Mouse (Mus musculus): ENCODE data around the gene Cadm4. TPM values are rescaled to one million over a fixed set of nuclear protein-coding genes. Genes with fewer than 3 reads are reported as not detected.
A peak's percentile ranks its signal among the peaks of the same experiment; 100 is the strongest.
"Not testable (repeated sequence)": the region's sequence is repeated elsewhere in the genome, so short reads cannot be mapped to it uniquely, and the experiment has no call there.

Gene Cadm4
- polyA plus RNA-seq, 1 experiment from 2014 or later: 8.0 TPM

DNA sequence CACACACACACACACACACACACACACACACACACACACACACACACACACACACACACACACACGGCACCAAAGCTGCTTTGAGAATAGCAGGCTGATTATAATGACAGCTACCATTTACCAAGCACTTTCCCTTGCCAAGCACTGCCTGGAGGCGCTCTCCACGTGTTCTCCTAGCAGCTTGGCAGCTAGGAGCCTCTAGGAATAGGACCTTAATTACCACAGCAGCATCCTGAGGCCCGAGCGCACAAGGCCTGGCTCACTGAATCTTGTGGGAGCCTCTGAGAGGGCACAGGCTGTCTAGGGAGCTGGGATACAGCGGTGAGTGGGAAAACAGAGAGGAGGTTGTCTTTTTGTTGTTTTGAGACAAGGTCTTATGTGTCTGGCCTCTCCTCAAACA, 35.8 kb downstream of the Cadm4 start:
- Histone ChIP-seq H3K27ac (replicated peaks) (no peak overlapping the region), H3K27me3 (no peaks in the 10 kb centered on the region), H3K9ac (no peak overlapping the region), H3K4me1 (0 out of 2 replicates have a peak, but pooled peaks cover 7% of the 10 kb centered on the region), H3K4me3 (replicated peaks) (no peak overlapping the region), H3K36me3 (peaks cover 18% of the 10 kb centered on the region), H3K4me2 (replicated peaks) (no peak overlapping the region), H3K9me3 (replicated peaks) (no peaks in the 10 kb centered on the region)
- ATAC-seq (ENCODE audit: insufficient number of reproducible peaks, low FRiP score, low TSS enrichment, low read depth): no peak
- WGBS: 32% methylated on average over 6 of the region's 6 CpGs

DNA sequence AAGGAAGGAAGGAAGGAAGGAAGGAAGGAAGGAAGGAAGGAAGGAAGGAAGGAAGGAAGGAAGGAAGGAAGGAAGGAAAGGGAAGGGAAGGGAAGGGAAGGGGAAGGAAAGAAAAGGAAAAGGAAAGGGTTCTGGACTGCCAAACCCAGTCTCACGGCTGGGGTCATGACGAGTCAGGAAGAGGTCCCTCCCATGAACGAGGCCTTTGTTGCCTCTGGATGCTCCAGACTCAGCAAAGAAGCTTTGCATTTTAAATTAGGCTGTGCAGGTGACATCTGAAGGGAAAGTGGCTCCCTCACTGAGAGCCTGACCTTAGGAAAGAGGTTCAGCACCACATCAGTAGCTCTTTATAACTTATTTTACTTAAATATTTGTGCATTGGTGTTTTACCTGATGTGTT, 37.3 kb downstream of the Cadm4 start:
- Histone ChIP-seq H3K36me3 (peaks cover 14% of the 10 kb centered on the region), H3K27me3 (no peaks in the 10 kb centered on the region), H3K4me3 (replicated peaks) (no peak overlapping the region), H3K27ac (replicated peaks) (no peak overlapping the region), H3K9ac (no peak overlapping the region), H3K4me2 (replicated peaks) (no peak overlapping the region), H3K9me3 (replicated peaks) (no peaks in the 10 kb centered on the region), H3K4me1 (0 out of 2 replicates have a peak, but pooled peaks cover 7% of the 10 kb centered on the region)
- ATAC-seq (ENCODE audit: insufficient number of reproducible peaks, low FRiP score, low TSS enrichment, low read depth): no peak
- 32% methylated on average over 3 of the region's 3 CpGs for WGBS

DNA sequence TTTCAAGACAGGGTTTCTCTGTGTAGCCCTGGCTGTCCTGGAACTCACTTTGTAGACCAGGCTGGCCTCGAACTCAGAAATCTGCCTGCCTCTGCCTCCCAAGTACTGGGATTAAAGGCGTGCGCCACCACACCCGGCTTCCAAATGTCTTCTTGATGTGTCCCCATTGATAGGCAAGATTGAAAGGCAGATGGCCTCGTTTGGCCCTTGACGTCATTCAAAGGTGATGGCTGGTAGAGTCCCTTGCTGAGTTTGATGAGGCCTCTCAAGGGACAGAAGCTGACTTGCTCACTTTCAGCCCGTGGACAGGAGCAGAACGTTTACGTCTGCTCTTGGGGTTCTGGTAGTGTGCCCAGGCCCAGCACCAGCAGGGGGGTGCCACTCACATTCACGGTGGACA, 38.2 kb downstream of the Cadm4 start:
- not testable (repeated sequence) for H3K27ac ChIP-seq (replicated peaks); H3K4me1 ChIP-seq; H3K9ac ChIP-seq; H3K4me2 ChIP-seq (replicated peaks); H3K27me3 ChIP-seq; H3K4me3 ChIP-seq (replicated peaks); H3K9me3 ChIP-seq (replicated peaks); ATAC-seq (ENCODE audit: insufficient number of reproducible peaks, low FRiP score, low TSS enrichment, low read depth)
- H3K36me3 ChIP-seq: peaks cover 14% of the 10 kb centered on the region
- 87% methylated on average over 10 of the region's 10 CpGs for WGBS

DNA sequence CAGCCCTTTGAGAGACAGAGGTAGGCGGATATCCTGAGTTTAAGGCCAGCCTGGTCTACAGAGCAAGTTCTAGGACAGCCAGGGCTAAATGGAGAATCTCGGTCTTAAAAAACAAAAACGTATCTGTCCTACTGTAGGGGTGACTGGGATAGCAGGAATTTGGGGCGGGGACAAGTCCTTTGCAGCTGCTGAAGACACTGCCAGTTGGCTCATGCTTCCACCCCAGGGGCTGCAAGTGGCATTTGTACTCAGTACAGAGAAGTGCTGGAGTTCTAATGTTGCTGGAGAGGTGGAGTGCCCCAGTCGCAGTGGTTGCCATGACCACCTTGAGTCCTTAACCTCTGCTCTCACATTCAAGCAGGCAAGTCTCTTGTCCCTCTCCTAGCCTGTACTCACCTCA, 41.0 kb downstream of the Cadm4 start:
- H3K9ac ChIP-seq: no peak overlapping the region
- no peak overlapping the region for H3K27ac ChIP-seq (replicated peaks)
- no peaks in the 10 kb centered on the region for H3K9me3 ChIP-seq (replicated peaks)
- peaks cover 17% of the 10 kb centered on the region for H3K4me1 ChIP-seq
- no peak overlapping the region for H3K4me3 ChIP-seq (replicated peaks)
- H3K36me3 ChIP-seq: no peaks in the 10 kb centered on the region
- WGBS: 50% methylated on average over 5 of the region's 5 CpGs
- ATAC-seq (ENCODE audit: insufficient number of reproducible peaks, low FRiP score, low TSS enrichment, low read depth): peak; percentile 46
- H3K27me3 ChIP-seq: no peaks in the 10 kb centered on the region
- no peak overlapping the region for H3K4me2 ChIP-seq (replicated peaks)

DNA sequence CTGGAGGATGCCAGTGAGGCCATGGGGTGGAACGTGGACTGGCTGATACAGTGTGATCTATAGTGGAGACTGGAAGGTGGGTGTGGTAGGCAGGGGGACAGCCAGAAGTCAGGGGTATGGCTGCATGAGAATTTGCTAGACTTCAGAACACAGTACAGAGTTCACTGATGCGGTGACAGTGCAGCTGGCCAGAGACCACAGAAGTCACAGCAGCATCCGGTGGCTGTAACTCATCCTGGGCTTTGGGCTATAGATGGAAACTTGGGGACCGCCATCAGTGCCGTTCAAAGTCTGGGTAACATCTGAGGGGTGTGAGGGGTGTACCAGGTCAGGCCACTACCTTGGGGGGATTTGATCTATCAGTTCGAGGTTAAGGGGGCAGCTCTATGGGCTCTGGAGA, 41.9 kb downstream of the Cadm4 start:
- Histone ChIP-seq H3K27me3 (no peaks in the 10 kb centered on the region), H3K4me3 (replicated peaks) (no peak overlapping the region), H3K27ac (replicated peaks) (no peak overlapping the region), H3K9ac (no peak overlapping the region), H3K4me2 (replicated peaks) (no peak overlapping the region), H3K9me3 (replicated peaks) (no peaks in the 10 kb centered on the region), H3K36me3 (no peaks in the 10 kb centered on the region), H3K4me1 (peaks cover 17% of the 10 kb centered on the region)
- 83% methylated on average over 6 of the region's 6 CpGs for WGBS
- ATAC-seq (ENCODE audit: insufficient number of reproducible peaks, low FRiP score, low TSS enrichment, low read depth): no peak

DNA sequence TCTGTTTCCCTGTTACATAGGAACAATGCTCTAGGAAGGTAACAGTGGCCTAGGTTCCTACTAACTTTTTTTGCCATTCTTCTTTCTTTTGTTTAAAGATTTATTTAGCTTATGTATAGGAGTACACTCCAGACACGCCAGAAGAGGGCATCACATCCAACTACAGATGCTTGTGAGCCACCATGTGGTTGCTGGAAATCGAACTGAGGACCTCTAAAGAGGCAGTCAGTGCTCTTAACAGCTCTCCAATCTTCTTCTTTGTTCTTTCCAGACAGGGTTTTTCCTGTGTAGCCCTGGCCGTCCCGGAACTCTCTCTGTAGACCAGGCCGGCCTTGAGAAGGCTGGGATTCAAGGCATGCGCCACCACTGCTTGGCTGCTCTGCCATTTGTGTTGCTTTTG, 43.2 kb downstream of the Cadm4 start:
- no peak overlapping the region for H3K4me3 ChIP-seq (replicated peaks)
- no peak overlapping the region for H3K27ac ChIP-seq (replicated peaks)
- H3K9ac ChIP-seq: no peak overlapping the region
- peaks cover 28% of the 10 kb centered on the region for H3K4me1 ChIP-seq
- 82% methylated on average over 6 of the region's 6 CpGs for WGBS
- ATAC-seq (ENCODE audit: insufficient number of reproducible peaks, low FRiP score, low TSS enrichment, low read depth): no peak
- no peaks in the 10 kb centered on the region for H3K9me3 ChIP-seq (replicated peaks)
- H3K4me2 ChIP-seq (replicated peaks): no peak overlapping the region
- no peaks in the 10 kb centered on the region for H3K27me3 ChIP-seq
- no peaks in the 10 kb centered on the region for H3K36me3 ChIP-seq

DNA sequence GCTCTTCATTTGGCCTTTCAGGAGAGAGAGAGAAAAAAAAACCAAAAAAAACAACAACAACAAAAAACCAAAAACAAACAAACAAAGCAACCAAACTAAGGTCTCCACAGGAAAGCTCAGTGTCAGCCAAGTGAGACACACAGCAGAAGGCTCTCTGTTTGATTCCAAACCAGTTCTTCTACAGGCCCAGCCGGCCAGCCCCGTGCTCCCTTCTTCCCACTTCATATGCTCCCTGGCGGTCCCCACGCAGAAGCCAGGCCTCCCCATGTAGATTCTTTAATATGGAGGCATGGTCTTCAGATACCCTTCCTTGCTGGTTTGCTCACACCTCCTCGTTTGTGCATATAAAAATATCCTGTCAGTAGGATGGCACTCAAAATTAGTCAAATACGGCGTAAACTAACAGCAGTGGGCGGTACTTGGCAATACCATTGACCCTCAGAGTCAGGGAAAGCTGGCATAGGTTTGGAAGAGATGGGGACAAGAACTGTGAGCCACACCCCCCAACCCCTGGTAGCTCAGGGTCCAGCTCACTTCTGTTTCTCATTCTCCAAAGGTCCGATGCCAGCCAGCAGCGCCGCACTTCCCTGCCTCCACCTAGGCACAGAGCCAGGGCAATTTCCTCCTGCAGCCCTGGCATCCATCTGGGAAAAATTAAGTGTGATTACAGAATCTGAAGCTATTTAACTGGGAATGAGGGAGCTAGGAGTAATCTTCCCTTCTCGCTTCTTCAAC, 44.0 kb downstream of the Cadm4 start:
- Histone ChIP-seq H3K9me3 (replicated peaks) (no peaks in the 10 kb centered on the region), H3K9ac (no peak overlapping the region), H3K4me3 (replicated peaks) (no peak overlapping the region), H3K4me1 (peaks cover 28% of the 10 kb centered on the region), H3K27me3 (no peaks in the 10 kb centered on the region), H3K27ac (replicated peaks) (peak overlapping the region; percentile 66), H3K4me2 (replicated peaks) (0 out of 2 replicates have a peak overlapping the region, but pooled peaks have one; percentile 2), H3K36me3 (no peaks in the 10 kb centered on the region)
- ATAC-seq (ENCODE audit: insufficient number of reproducible peaks, low FRiP score, low TSS enrichment, low read depth): no peak
- 61% methylated on average over 12 of the region's 12 CpGs for WGBS

GRCm38 (mm10) chr7:24528861-24529260, 47.0 kb downstream of the Cadm4 start:
- 76% methylated on average over 11 of the region's 11 CpGs for WGBS
- Histone ChIP-seq H3K36me3 (peaks cover 11% of the 10 kb centered on the region), H3K4me1 (peaks cover 48% of the 10 kb centered on the region), H3K9me3 (replicated peaks) (no peaks in the 10 kb centered on the region), H3K27ac (replicated peaks) (no peak overlapping the region), H3K9ac (no peak overlapping the region), H3K27me3 (no peaks in the 10 kb centered on the region), H3K4me3 (replicated peaks) (peak overlapping the region; percentile 69; the same call in 1 of the 2 replicates), H3K4me2 (replicated peaks) (no peak overlapping the region)
- no peak for ATAC-seq (ENCODE audit: insufficient number of reproducible peaks, low FRiP score, low TSS enrichment, low read depth)

- WGBS: 52% methylated on average over 11 of the region's 11 CpGs
- Histone ChIP-seq H3K36me3 (peaks cover 18% of the 10 kb centered on the region), H3K4me1 (peaks cover 53% of the 10 kb centered on the region), H3K4me3 (replicated peaks) (peak overlapping the region; percentile 69), H3K27me3 (no peaks in the 10 kb centered on the region), H3K9ac (peak overlapping the region; percentile 59), H3K4me2 (replicated peaks) (peak overlapping the region; percentile 94), H3K27ac (replicated peaks) (peak overlapping the region; percentile 91; the same call in 1 of the 2 replicates), H3K9me3 (replicated peaks) (no peaks in the 10 kb centered on the region)
- ATAC-seq (ENCODE audit: insufficient number of reproducible peaks, low FRiP score, low TSS enrichment, low read depth): no peak
Observed at GRCm38 (mm10) chr7:24529580-24529979, 47.8 kb downstream of the Cadm4 start.

- Histone ChIP-seq H3K27me3 (no peaks in the 10 kb centered on the region), H3K4me1 (peaks cover 53% of the 10 kb centered on the region), H3K9me3 (replicated peaks) (no peaks in the 10 kb centered on the region), H3K27ac (replicated peaks) (peak within 1 kb of the TSS; percentile 91), H3K9ac (peak within 1 kb of the TSS; percentile 87), H3K4me2 (replicated peaks) (peak within 1 kb of the TSS; percentile 94), H3K36me3 (peaks cover 25% of the 10 kb centered on the region), H3K4me3 (replicated peaks) (peak within 1 kb of the TSS; percentile 69)
- under 1% methylated on average over 44 of the region's 44 CpGs for WGBS
- ATAC-seq (ENCODE audit: insufficient number of reproducible peaks, low FRiP score, low TSS enrichment, low read depth): peak; percentile 91
Observed at GRCm38 (mm10) chr7:24530062-24530931, 48.5 kb downstream of the Cadm4 start, which contains the start of gene Irgq. Gene Irgq (plus strand): TSS chr7:24530689.

DNA sequence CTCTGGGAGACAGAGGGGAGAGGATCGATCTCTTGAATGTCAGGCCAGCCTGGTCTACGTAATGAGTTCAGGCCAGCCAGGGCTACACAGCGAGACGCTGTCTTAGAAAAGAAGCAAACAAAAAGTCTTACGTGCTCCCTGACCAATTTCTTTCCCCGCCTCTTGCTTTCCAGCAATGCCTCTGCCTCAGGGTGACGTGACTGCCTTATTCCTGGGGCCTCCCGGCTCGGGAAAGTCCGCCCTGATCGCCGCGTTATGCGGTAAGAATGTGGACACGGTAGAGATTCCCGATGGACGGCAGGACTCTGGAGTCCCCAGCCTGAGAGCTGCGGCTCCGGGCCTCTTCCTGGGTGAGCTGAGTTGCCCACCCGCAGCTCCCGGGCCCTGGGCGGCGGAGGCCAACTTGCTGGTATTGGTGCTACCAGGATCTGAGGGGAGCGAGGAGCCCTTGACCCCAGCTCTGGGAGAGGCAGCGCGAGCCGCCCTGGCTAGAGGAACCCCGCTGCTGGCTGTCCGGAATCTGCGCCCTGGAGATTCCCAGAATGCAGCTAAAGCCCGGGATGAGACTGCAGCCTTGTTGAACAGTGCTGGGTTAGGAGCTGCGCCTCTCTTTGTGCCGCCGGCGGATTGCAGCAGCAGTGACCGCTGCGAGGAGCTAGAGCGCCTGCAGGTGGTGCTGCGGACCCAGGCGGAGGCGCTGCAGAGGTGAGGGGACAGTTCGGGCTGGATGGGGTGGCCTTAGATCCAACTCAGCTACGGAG, 49.6 kb downstream of the Cadm4 start:
- Histone ChIP-seq H3K9ac (peak overlapping the region; percentile 87), H3K4me2 (replicated peaks) (peak overlapping the region; percentile 94), H3K9me3 (replicated peaks) (no peaks in the 10 kb centered on the region), H3K36me3 (peaks cover 35% of the 10 kb centered on the region), H3K4me1 (peaks cover 44% of the 10 kb centered on the region), H3K4me3 (replicated peaks) (peak overlapping the region; percentile 69), H3K27me3 (no peaks in the 10 kb centered on the region), H3K27ac (replicated peaks) (peak overlapping the region; percentile 89)
- ATAC-seq (ENCODE audit: insufficient number of reproducible peaks, low FRiP score, low TSS enrichment, low read depth): peak; percentile 55
- WGBS: under 1% methylated on average over 43 of the region's 43 CpGs
